Mouse (Mus musculus): ENCODE measurements at regions not wholly inside any gene's neighbourhood (a gene's known extent, or its start where the extent isn't known, plus 50 kb on each side); places are given as distances from the start of the nearest gene placed in this dataset.
"Not testable (repeated sequence)": the region's sequence is repeated elsewhere in the genome, so short reads cannot be mapped to it uniquely, and the experiment has no call there.

DNA sequence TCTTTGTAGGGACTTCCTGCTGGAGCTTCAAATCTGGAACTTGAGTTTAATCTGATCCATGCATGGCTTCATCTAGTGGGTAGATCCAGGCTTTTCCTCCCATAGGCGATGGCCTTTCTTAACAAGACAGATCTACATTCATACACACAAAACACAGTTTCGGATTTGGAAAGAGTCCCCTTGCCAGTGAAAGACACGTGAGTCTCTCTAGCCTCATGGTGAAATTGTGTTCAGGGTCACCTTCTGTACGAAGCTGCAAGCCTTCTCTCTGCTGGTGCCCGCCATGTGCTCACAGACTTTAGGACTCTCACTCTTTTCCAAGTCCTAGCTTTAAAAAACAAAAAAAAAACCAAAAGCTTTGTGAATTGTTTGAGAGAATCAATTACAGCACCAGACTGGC is 51.4 kb upstream of the Dlx2 start:
- DNase-seq = no peak

- DNase-seq = no peak
These were observed 51.8 kb upstream of the Dlx2 start for GRCm38 (mm10) chr2:71598368-71598767.

GRCm38 (mm10) chr2:71598778-71599177 is 52.2 kb upstream of the Dlx2 start:
- peak; percentile 83 to 96 for DNase-seq

DNA sequence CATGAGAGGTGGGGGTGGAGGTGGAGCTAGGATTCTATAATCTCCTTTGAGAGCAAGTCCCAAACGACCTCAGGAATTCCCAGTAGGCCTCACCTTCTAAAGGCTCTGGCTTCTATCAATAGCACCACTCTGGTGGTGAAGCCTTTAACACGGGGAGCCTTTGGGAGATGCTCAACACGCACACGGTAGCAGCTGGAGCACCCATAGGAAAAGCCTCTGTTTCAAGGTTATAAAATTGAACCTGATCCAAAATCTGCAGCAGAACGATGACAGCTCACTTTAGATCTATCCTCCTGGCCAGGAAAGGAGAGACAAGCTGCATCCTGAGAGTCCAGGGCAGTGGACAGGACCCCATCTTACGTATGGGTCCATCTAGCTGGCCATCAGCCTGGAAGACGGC is 53.7 kb upstream of the Dlx2 start:
- DNase-seq = no peak

GRCm38 (mm10) chr2:71600999-71601398 is 54.4 kb upstream of the Dlx2 start:
- no peak for DNase-seq

DNA sequence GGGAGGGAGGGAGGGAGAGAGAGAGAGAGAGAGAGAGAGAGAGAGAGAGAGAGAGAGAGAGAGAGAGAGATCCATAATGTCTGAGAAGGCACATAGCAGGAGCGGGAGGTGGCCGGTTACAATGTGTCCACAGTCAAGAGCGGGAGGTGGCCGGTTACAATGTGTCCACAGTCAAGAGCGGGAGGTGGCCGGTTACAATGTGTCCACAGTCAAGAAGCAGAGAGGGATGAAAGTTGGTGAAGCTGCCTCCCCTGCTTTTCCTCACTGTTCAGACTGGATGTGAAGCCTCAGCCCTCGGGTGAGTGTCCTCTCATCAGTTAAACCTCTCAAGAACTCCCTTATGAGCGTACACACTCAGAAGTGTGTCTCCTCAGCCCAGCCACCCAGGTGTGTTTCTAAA is 57.2 kb upstream of the Dlx2 start:
- DNase-seq = not testable (repeated sequence)

DNA sequence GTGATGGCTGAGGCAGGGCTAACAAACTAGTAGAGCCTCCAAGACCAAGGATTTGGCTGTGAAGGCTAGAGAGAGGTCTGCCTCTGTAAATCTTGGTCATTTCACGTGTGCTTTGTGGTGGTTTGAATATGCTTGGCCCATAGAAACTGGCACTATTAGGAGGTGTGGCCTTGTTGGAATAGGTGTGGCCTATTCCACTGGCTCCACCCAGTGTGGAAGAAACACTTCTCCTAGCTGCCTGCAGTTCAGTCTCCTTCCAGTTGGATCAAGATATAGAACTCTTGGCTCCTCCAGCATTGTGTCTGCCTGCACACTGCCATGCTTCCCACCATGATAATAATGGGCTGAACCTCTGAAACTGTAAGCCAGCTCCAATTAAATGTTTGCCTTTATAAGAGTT is 59.1 kb upstream of the Dlx2 start:
- DNase-seq = no peak

DNA sequence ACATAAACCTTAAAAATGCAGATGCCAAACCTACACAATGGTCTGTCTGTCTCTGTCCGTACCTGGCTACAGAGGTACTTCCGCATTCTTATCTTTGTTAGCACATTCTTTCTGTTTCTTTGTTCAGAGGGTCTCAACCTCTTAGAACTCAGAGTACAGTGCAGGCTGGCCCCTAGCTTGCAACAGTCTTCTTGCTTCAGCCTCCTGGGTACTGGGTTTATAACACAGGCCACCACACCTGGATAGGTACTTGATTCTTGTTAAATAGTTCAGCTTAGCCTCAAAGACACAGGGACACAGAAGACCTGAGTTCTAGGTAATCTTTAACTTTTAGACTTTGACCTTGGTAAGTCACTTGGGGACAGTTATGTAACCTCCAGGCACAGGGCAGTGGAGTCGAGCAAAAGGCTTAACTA is 60.5 kb upstream of the Dlx2 start:
- DNase-seq = peak; percentile 38 to 68

DNA sequence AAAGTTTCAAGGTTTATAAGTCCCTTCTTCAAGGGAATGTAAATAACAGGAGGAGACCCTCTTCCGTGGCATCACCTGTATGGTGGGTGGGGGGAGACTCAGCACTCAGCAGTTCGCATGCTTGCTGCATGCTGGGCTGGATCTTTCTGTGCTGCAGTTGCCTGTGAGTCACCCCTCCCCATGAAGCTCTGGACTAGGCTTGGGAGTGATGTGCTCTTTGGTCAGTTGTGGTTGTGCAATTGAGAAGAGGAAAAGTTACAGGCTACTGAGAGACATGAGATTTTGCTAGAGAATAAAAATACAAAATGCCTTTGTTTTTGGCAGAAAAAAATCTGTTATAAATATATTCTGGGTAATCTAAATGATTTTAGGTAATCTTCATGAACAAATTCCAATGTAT is 66.7 kb upstream of the Dlx2 start:
- no peak for DNase-seq

DNA sequence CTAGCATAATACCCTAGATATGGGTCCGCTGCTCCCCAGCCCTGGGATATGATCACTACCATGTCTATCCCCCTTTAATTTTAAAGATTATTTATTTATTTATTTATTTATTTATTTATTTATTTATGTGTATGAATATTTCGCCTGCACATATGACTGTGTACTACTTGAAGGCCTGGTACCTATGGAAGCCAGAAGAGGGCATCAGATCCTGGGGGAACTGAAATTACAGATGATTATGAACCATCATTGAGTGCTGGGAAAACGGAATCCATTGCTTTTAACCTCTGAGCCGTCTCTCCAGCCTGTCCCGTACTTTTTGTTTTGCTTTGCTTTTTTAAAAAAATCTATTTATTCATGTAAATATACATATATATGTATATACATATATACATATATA is 70.0 kb upstream of the Dlx2 start:
- DNase-seq = no peak

- no peak for DNase-seq
These were observed 74.9 kb upstream of the Dlx2 start for GRCm38 (mm10) chr2:71621458-71621857.

- DNase-seq = no peak
These were observed 76.1 kb upstream of the Dlx2 start for GRCm38 (mm10) chr2:71622532-71623099.

DNA sequence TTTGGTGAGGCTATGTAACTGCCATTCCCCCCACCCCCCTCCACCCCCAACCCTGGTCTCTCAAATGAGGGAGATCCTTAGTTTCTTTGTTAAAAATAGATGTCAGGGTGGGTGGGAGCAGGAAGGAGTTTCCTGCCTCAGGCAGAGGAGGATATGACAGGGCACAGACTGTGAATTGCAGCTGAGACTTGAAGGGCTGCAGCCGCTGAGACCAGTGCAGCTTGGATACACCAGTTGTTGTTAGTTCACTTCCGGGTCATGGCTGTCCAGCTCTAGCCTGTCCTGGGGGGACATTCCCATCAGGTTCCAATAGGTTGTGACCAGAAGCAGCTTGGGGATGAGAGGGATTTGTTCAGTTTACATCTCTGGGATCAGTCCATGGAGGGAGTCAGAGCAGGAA is 76.6 kb upstream of the Dlx2 start:
- DNase-seq = peak in 1 of 2 experiments; percentile 71

GRCm38 (mm10) chr2:71625298-71625902 is 78.8 kb upstream of the Dlx2 start:
- DNase-seq = no peak

- DNase-seq = no peak
These were observed 79.8 kb upstream of the Dlx2 start for GRCm38 (mm10) chr2:71626404-71626803.

DNA sequence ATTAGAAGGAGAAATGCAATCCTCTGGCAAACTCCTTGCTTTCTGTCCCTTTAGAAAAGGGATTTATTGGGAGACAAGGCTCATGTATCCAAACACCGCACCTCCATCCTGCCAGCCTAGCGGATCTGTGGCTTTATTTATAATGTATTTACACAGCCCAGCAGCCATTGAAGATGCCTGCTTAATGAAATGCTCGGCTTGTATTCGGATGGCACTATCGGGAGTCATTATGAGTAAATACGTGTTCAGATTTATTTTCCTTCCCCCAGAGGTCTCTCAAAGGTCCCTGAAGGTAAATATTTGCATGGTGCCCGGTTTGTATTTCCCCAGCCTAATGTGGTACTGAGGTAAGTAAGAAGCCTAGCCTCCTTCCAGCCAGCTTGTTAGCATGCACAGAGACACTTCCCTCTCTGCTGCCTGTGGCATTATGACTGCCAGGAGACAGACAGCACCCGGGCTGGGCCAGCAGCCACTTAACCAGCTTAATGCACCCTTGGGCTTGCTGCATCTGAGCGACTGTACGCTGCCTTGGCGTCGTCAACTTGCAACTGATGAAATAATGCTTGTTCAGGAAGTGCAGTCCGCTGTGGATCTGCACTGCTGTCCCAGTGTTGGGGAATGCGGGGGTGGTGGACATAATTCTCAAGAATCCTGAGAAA is 80.7 kb upstream of the Dlx2 start:
- no peak for DNase-seq

DNA sequence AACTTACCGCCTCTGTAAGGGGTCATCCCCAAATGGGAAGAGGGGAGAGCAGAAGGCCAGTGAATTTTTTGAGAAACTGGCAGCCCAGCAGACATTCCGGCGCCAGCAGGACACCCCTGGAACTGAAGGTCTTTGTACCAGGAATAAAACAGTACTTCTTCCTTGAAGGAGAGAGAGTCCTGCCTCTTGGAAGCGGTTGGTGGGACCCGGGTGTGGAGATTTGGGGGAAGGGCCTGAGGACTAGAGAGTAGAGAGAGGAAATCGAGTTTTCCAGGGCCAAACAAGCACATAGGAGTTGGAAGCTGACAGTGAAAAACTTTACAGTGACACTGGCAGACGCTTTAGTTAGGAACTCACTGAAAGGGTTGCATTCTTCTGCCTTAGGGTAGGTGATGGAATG is 82.3 kb upstream of the Dlx2 start:
- no peak for DNase-seq

DNA sequence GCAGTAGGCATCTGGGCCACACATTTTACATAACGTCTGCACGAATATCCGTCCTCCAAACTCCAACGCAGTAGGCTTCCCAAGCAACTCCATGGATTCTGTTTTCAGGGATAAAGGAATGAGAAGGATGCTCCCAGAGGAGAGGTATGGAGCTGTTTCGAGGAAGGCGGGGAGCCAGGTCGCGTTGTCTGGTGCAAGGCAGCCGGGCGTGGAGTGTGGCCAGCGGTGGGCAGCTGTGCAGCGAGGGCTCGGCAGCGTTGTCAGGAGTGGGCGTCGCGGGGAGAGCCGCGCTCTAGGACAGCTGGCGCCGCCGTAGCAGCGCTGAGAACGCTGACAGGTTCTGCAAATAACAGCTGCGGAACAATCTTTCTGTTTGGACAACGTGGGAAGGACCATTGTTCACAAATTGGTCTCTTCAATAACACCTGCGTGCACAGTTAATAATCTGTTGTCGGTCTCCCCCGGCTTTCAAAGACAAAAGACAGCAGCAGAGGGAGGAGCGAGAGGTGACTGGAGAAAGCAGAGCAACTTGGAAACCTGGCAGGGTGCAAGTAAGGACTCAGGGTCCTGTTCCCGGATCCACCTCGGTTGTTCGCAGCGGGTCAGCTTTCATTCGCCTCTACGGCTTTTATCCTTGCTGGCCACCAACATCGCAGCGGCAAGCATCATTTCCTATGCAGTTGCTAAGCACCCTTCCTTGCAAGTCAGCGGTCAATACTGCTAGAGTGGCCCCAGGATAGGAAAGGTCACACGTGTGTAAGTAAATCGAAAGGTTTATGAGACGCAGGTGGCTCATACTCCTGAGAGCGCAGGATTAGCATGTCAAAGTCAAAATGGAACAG is 83.0 kb upstream of the Dlx2 start:
- no peak for DNase-seq

DNA sequence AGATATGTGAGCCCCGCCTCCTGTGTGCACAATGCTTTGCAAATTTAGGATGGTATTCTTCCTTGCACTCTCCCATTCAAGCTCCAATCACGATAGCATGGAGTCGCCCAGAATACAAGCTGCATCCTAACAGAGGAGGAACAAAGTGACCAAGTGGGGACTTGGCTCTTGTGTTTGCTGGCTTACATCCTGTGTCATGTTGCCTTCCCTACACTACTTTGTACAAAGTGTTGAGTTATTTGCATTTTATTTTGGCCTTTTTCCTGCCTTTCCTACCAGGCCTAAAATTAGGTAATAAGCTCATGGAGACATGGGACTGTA is 83.5 kb upstream of the Dlx2 start:
- no peak for DNase-seq

GRCm38 (mm10) chr2:71633471-71633870 is 86.9 kb upstream of the Dlx2 start:
- DNase-seq = peak; percentile 47 to 80

DNA sequence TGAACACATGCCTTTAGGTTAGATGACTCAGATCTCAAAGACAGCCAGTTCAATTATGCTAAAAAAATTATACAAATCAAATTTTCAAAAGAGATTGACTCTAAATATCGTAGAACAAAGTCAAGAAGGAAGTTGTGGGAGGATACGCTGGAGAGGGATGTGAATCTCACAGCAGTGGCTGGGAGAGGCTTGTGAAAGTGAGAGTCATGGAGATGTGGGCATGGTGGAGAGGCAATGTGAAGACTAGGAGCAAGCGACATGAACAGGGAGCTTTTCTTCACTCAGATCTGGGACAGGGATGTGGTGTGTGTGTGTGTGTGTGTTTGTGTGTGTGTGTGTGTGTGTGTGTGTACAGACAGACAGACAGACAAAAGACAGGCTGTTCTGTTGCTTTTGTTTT is 87.9 kb upstream of the Dlx2 start:
- no peak for DNase-seq

DNA sequence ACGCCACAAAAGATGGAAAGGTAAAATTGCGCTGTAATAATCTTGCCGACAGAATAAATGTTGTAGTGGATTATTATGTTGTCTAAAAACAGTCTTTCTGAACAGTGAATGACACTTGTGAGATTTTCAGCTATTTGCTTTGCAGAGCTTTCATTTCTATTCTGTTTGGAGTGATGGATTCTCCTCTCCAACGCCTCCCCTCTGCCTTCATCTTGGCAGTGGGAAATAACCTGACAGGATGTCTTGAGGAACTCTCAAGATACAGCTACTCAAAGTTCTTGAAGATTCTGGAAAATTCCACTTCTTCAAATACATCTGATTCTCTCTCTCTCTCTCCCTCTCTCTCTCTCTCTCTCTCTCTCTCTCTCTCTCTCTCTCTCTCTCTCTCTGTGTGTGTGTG is 89.6 kb upstream of the Dlx2 start:
- DNase-seq = no peak

- DNase-seq = no peak
These were observed 90.0 kb upstream of the Dlx2 start for GRCm38 (mm10) chr2:71636590-71636989.

- DNase-seq = no peak
These were observed 93.7 kb upstream of the Dlx2 start for GRCm38 (mm10) chr2:71640251-71640650.
